Mouse (Mus musculus) right cerebral cortex, adult 18-20 months (tissue): Measurements from ENCODE around the gene Gm49416.
A peak's percentile ranks its signal among the peaks of the same experiment; 100 is the strongest.
"Not testable (repeated sequence)": the region's sequence is repeated elsewhere in the genome, so short reads cannot be mapped to it uniquely, and the experiment has no call there.

ENCODE experiments used
- DNase-seq: peaks from one replicate; pipeline ENCODE4 v3.0.0; 2022; ENCODE audit warnings: mixed read lengths

The Gm49416 gene

GRCm38 (mm10) chr19:8888511-8889385 is at the start of gene Gm49416, which contains the start of gene 1810009A15Rik:
TSS of gene Gm49416 (plus strand) at chr19:8888926.
TSS of gene 1810009A15Rik (plus strand) at chr19:8888853.
- peak; percentile 96 for DNase-seq

- peak; percentile 91 for DNase-seq
Observed at GRCm38 (mm10) chr19:8839103-8839907, 49.4 kb upstream of the Gm49416 start, which contains the start of gene Gng3. TSS of gene Gng3 (minus strand) at chr19:8839194.

- DNase-seq: peak; percentile 77
Observed at GRCm38 (mm10) chr19:8839908-8840791, 48.6 kb upstream of the Gm49416 start.

- DNase-seq: no peak
Observed at GRCm38 (mm10) chr19:8841012-8841411, 47.7 kb upstream of the Gm49416 start.

GRCm38 (mm10) chr19:8842961-8843360 is 45.8 kb upstream of the Gm49416 start:
- DNase-seq: no peak

- peak; percentile 70 for DNase-seq
Observed at GRCm38 (mm10) chr19:8844371-8845129, 44.2 kb upstream of the Gm49416 start.

GRCm38 (mm10) chr19:8848356-8848755 is 40.4 kb upstream of the Gm49416 start:
- DNase-seq: no peak

GRCm38 (mm10) chr19:8850402-8850901 is 38.3 kb upstream of the Gm49416 start, which contains the start of gene Lrrn4cl:
TSS of gene Lrrn4cl (plus strand) at chr19:8850768.
- DNase-seq: no peak

- DNase-seq: no peak
Observed at GRCm38 (mm10) chr19:8851639-8852038, 37.1 kb upstream of the Gm49416 start.

- no peak for DNase-seq
Observed at GRCm38 (mm10) chr19:8852236-8852928, 36.3 kb upstream of the Gm49416 start.

GRCm38 (mm10) chr19:8853117-8853516 is 35.6 kb upstream of the Gm49416 start:
- DNase-seq: no peak

- no peak for DNase-seq
Observed at GRCm38 (mm10) chr19:8857689-8858088, 31.0 kb upstream of the Gm49416 start.

- no peak for DNase-seq
Observed at GRCm38 (mm10) chr19:8859018-8859417, 29.7 kb upstream of the Gm49416 start.

- DNase-seq: peak; percentile 45
Observed at GRCm38 (mm10) chr19:8864265-8864664, 24.5 kb upstream of the Gm49416 start.

- not testable (repeated sequence) for DNase-seq
Observed at GRCm38 (mm10) chr19:8870381-8870780, 18.3 kb upstream of the Gm49416 start.

GRCm38 (mm10) chr19:8870838-8871237 is 17.9 kb upstream of the Gm49416 start:
- DNase-seq: no peak

GRCm38 (mm10) chr19:8871267-8872186 is 17.2 kb upstream of the Gm49416 start, which contains the start of gene Ubxn1:
TSS of gene Ubxn1 (plus strand) at chr19:8871496.
- peak; percentile 98 for DNase-seq

- no peak for DNase-seq
Observed at GRCm38 (mm10) chr19:8872266-8872840, 16.4 kb upstream of the Gm49416 start.

GRCm38 (mm10) chr19:8875031-8875430 is 13.7 kb upstream of the Gm49416 start:
- no peak for DNase-seq
